Mouse (Mus musculus) brain, embryonic 14.5 days (tissue): Measurements from ENCODE around the gene Alkbh2. TPM values are rescaled to one million over a fixed set of nuclear protein-coding genes. Genes with fewer than 3 reads are reported as not detected.

Experiments used
- DNase-seq: peaks from one replicate; pipeline ENCODE4 v3.0.0-alpha.2; 2011; ENCODE audit warnings: low read depth
- CTCF ChIP-seq: fragments of 200-500 bp; IDR thresholded peaks from 2 replicates; pipeline ENCODE4 v1.5.1; 2012; ENCODE audit warnings: inconsistent platforms, mild to moderate bottlenecking, moderate library complexity, borderline replicate concordance; ENCODE audit not compliant: insufficient read depth, insufficient read length; ENCODE audit errors: extremely low read depth
- POLR2A ChIP-seq: fragments of 200-500 bp; IDR thresholded peaks from 2 replicates; pipeline ENCODE4 v1.6.1; 2012; ENCODE audit warnings: mild to moderate bottlenecking, inconsistent platforms, borderline replicate concordance; ENCODE audit not compliant: poor library complexity, insufficient read depth, insufficient read length, severe bottlenecking; ENCODE audit errors: extremely low read depth
- polyA plus RNA-seq: library from polyadenylated mRNA; depleted of rRNA; stranded (reverse); fragments of >200 nt; gene quantifications from 2 replicates; pipeline ENCODE4 v1.2.3, GENCODE M21; 2012; rRNA removed

The Alkbh2 gene
- polyA plus RNA-seq: 7.9 and 14.0 TPM in 2 replicates

DNA sequence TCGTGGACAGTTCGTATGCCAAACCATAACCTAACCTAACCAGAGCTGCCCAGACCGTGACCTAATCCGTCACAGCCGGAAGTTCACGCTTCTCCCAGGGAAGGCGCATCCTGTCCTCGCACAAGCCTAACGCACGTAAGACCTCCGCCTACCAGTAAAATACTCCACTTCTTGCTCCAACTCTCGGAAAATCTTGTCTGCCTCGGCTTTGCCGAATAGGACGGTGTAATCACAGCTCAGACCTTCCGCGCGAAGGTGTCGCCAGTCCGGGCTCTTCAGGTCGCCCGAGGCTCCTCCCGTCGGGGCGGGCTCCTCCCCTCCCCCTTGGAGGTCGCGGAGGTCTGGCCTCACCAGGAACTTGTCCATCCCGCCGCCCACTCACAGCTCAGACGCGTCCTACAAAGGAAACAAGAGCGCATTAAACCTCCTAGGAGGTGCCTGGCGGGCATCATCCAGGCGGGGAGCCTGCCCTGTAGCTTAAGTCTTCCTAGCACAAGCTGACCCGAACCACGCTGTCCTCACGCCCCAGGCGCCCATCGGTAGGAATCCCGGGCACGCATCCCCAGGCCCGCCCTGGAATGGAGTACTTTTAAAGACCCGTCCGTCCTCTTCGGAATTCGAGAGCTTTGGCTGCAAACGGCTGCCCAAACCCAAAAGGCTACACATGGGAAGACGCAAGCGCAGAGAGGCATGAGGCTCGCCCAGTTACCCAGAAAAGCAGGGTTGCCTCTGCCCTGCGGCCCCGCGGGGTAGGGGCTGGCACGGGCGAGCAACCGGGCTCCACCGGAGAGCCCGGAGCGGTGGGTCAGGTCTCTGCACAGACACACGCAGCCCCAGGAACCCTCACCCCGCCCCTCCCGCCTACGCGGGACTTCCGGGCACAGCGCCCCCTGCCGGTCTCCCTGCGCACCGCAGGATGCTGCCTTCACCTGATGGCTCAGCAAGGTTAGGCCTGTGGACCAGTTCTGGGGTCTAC, at the start of gene Alkbh2:
Alkbh2 (minus strand) TSS at position 845 of the 976 bp plus-strand sequence.
- TF ChIP-seq POLR2A (no peak), CTCF (peak; percentile 98)
- DNase-seq: peak; percentile 84

DNA sequence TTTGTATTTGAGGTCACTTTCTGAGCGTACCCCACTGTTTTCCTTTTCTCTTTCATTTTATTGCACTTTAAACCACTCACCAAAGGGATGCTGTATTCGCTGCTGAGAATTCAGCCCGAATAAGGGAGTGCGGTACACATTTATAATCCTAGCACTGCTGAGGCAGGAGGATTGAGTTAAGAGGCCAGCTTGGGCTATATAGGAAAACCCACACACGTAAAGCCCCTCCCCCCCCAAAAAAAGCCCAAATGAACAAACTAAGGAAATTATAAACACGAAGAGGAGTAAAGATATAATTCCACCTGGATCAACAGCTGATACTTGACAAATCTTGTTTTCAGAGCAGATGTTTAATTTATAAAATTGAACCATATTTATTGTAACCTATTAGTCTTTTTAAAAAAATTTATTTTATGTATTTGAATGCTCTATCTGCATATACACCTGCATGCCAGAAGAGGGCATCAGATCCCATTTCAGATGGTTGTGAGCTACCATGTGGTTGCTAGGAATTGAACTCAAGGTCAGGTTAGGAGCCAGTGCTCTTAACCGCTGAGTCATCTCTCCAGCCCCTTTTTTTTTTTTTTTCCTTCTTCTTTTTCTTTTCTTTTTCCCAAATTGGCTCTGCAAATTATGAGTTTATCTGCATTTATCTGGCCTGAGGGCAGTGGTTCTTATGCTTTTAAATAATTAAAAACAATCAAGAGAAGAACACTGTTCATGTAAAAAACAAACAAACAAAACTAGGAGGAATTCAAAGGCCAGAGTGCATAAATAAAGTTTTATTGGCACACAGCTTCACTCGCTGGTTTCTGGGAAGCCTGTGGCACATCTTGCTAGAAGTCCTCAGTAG, 48.8 kb upstream of the Alkbh2 start:
- no peak for DNase-seq
- TF ChIP-seq POLR2A (no peak), CTCF (no peak)

DNA sequence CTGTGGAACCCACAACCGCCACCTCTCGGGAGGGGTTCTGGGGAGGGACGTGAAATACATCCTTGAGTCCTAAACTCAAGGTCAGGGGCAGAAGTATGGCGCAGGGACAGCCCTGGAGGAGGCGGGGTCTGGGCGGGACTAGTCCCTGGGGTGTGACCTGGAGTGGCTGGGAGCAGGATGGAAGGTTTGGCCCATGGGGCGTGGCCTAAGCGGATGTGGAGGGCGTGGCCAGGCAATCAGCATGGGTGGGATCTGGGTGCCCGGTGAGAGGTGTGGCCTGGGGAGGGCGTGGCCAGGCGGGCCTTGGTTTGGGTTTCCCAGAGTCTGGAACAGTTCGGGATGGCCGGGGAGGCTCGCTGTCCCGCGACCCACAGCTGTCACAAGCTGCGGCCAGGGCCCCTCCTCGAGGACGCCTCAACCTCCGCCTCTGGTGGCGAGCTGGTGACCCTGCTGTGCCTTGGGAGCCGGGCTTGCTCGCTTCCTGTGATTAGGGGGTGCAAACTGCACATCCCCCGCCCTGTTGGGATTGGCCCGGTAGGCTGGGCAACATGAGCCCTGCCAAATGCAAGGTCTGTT, 47.7 kb upstream of the Alkbh2 start:
- DNase-seq: peak; percentile 87
- TF ChIP-seq CTCF (no peak), POLR2A (no peak)

DNA sequence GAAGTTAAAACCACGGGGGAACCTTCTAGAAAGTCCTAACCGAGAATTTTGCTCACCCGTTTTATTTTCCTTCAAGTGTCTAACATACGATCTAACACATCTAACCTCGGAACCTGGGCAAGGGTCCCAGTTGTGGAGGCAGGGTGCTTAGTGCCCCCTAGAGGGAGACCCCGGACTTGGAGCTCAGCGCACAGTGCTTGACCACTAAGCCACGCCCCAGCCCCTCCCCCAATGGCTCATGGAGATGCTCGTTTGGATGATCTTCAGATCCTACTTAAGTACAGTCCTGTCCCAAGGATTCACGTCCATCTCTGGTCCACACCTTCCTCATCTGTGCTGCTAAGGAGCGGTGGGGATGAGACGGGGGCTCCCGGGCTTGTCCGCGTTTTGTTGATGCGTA, 46.6 kb upstream of the Alkbh2 start:
- DNase-seq: peak; percentile 64
- peak; percentile 57 for TF ChIP-seq CTCF
- no peak for TF ChIP-seq POLR2A

DNA sequence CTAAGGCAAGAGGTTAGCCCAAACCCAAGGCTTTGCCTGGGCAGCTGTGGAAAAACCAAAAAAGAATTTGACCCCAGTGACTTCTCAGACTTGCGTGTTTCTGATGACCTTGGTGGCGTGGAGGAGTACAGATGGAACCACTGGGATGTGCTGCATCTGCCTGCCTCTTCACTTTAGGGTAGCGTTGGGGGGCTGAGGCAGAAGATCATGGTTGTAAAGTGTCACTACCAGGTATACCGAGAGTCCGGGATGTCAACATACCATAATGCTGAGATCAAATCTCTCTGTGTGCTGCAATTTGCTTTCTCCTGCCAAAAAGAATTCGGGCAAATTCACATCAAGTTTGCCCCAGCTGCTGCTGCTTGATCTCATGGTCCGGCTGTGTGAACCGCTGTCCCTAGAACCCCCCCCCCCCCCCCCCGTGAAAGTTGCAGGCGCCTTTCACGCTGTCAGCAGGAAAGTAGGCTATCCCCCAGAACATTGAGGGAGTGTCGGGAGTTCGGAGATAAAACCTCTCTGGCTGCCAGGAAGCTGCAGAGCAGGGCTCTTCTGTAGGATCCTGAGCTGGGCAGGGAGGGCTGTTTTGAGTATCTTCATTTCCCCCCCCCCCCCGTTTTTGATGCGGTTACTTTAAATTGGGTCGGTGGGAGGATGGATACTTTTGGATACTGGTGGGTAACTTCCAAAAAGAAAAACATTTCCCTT, 46.0 kb upstream of the Alkbh2 start:
- TF ChIP-seq CTCF (no peak), POLR2A (no peak)
- DNase-seq: no peak

DNA sequence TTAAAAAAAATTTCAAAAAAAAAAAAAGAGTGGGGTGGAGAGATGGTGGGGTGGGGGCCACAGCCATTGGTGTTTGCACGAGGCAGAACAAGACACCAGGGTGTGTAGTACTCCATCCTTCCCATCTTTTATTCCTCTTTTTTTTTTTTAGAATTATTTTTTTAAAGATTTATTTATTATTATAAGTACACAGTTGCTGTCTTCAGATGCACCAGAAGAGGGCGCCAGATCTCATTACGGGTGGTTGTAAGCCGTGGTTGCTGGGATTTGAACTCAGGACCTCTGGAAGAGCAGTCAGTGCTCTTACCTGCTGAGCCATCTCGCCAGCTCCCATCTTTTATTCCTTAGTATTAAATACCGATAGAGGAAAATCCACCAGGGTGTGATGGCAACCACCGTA, 45.4 kb upstream of the Alkbh2 start:
- DNase-seq: no peak
- TF ChIP-seq POLR2A (no peak), CTCF (no peak)

DNA sequence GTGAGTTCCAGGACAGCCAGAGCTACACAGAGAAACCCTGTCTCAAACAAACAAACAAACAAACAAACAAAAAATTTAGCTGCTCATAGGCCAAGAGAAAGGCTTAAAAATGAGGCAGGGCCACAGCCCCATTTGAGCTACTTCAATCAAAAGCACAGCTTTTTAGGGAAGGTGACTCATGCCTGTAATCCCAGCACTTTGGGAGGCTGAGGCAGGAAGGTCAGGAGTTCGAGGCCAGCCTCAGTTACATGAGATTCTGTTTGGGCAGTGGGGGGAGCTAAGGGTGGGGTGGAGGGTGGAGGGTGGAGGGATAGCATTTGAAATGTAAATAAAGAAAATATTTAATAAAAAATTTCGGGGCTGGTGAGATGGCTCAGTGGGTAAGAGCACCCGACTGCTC, 44.9 kb upstream of the Alkbh2 start:
- peak; percentile 65 for DNase-seq
- TF ChIP-seq POLR2A (no peak), CTCF (no peak)

DNA sequence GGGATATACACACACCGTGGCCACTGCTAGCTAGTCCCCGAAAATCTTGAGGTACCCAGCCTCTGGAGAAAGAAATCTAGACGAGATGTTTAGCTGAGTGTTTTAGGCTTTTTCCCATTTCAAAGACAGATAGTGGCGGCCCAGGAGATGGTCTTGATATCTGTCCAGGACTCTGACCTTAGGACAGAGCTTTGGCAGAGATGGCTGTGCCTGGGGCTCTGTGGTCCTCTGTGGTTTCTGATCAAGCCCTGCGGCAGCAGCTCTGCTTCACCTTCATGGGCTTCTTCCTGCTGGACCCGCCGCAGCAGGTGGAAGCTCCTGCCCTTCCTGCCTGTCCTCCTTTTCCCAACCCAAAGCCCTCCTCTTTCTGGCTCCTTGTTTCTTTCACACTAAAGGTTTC, 42.3 kb upstream of the Alkbh2 start:
- TF ChIP-seq CTCF (no peak), POLR2A (no peak)
- DNase-seq: no peak

DNA sequence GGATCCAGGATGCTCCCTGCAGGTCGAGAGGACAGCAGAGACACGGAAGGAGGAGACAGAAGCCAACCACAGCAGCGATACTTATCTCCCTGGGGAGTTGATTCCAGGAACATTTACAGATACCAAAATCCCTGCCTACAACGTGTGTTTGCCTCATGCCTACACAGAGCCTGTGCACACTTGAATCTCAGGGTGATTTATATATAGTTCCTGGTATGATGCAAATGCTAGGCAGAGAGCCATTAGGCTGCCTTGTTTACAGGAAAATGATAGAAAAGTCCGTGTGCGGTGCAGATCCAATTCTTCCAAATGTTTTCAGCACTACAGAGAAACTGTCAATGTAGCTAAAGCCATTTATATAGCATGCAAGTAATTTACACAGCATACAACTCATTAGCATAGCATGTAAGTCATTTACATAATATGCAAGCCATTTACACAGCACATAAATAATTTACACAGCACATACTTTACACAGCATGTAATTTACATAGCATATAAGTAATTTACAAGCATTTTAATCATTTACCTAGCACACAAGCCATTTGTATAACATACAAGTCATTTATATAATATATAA, 35.2 kb upstream of the Alkbh2 start:
- no peak for DNase-seq
- TF ChIP-seq CTCF (no peak), POLR2A (no peak)

DNA sequence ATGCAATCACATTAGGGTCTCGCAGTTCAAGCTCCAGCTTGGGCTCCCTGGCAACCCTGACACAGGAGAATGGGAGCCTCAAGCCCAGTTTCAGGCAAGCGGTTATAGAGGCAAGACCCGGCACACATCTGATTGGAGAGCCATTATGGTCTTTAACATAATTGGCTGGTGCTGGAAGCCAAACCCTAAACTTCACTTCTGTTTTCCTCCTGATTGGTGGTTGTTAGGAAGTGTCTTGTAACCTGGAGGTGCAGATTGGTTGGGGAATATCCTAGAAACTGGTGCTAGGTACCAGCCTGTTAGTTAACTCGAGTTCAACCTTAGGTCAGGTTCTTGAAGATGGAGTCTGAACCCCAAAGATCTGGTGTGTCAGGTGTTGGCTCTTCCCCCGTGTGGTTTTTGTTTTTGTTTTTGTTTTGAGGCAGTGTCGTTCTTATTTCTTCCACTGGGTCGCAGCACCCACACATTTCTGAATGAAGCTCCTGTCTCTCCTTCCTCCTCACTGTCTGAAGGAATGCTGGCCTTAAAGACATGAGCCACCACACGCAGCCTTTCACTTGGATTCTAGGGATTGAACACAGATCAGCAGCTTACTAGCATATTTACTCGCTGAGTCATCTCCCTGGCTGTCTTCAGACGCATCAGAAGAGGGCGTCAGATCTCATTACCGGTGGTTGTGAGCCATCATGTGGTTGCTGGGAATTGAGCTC, 34.2 kb upstream of the Alkbh2 start:
- DNase-seq: no peak
- peak; percentile 24; the same call in 1 of the 2 replicates for TF ChIP-seq CTCF
- no peak for TF ChIP-seq POLR2A
